Mouse (Mus musculus): ENCODE results near the gene Rnf135.
"Not testable (repeated sequence)": the region's sequence is repeated elsewhere in the genome, so short reads cannot be mapped to it uniquely, and the experiment has no call there.

Gene Rnf135

GRCm38 (mm10) chr11:80163362-80164116 is 20.1 kb upstream of the Rnf135 start:
- no peak for DNase-seq (ENCODE audit: low spot score)

- DNase-seq (ENCODE audit: low spot score), result no peak
These were observed 19.4 kb upstream of the Rnf135 start for GRCm38 (mm10) chr11:80164224-80164623.

DNA sequence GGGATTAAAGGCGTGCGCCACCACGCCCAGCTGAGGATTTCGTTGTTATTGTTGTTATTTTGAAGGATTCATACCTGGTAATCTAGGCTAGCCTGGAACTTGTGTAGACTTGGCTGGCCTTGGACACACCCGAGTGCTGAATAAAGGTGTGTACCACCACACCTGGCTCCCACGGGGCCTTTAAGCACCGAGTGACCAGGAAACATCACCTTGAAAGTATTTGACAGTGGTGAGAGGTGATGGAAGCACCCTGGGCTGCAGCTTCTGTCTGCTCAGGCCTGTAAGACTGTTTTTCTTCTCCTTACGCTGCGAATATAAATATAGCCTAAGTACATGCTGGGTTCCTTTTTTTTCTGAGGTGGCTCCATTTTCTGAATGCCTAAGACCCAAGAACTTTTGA is 15.5 kb upstream of the Rnf135 start:
- no peak for DNase-seq (ENCODE audit: low spot score)

- DNase-seq (ENCODE audit: low spot score), result no peak
These were observed 14.9 kb upstream of the Rnf135 start for GRCm38 (mm10) chr11:80168611-80169249.

- no peak for DNase-seq (ENCODE audit: low spot score)
These were observed 14.0 kb upstream of the Rnf135 start for GRCm38 (mm10) chr11:80169629-80170028.

DNA sequence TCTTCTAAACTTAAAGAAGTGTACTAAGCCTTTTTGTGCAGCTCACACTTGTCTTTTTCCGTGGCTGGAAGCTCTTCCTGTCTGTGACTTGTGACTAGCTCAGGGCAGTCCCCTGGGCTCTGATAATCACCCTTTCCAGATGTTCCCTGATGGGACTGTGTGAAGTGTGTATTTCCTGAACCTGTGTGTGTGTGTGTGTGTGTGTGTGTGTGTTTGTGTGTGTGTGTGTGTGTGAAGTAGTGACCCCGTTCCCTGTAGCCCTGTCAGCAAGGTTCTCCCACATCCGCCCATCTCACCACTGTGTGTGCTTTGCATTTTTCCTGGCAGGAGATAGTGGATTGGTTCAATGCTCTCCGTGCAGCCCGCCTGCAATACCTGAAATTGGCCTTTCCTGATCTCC is 13.3 kb upstream of the Rnf135 start:
- DNase-seq (ENCODE audit: low spot score), result no peak

DNA sequence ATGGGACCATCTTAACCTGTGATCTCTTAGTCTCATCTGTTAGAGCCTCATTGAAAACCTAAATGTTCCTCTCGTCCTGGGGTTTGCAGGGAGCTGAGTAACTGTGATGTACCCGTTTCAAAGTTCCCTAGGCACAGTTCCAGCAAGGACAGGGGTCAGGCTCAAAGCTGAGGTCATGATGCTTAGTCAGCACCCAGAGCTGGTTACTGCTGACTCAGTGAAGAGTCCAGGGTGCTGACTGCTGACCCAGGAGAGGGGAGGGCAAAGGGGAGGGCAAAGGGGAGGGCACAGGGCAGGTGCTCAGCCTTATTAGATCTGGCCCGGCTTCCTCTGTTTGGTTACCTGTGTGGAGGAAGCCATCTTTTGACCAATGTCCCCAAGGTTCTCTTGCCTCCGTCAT is 11.8 kb upstream of the Rnf135 start:
- DNase-seq (ENCODE audit: low spot score), result no peak

DNA sequence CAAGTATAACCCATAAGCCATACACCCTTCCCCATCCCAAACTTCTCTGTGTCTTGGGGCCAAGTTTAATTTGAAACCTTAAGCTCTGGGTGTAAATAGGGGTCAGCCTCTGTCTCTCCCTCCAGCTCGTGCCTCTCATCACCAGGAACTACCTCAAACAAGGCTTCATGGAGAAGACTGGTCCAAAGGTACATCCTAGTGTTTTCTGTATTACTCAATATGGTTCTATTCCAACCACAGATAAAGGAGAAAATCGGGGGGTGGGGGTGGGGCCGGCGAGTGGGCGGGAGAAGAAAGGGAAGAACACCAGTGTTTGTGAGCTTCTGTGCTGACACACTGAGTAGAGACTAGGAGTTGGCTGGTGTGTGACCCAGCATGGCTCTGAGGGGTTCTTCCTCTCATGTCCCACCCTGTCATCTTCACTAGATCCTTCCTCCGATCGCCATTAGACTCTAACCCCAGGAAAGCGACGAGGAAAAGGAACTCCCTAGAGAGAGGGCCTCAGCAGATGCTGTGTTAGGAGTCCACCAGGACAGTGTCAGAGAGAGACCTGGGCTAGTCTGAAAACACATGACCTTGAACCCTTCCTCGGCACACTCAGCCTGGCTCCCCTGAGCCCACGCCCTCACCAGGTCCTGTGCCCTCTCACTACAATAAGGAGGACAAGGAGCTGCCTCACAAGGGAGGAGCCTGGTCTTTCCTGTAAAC is 9.5 kb upstream of the Rnf135 start:
- no peak for DNase-seq (ENCODE audit: low spot score)

DNA sequence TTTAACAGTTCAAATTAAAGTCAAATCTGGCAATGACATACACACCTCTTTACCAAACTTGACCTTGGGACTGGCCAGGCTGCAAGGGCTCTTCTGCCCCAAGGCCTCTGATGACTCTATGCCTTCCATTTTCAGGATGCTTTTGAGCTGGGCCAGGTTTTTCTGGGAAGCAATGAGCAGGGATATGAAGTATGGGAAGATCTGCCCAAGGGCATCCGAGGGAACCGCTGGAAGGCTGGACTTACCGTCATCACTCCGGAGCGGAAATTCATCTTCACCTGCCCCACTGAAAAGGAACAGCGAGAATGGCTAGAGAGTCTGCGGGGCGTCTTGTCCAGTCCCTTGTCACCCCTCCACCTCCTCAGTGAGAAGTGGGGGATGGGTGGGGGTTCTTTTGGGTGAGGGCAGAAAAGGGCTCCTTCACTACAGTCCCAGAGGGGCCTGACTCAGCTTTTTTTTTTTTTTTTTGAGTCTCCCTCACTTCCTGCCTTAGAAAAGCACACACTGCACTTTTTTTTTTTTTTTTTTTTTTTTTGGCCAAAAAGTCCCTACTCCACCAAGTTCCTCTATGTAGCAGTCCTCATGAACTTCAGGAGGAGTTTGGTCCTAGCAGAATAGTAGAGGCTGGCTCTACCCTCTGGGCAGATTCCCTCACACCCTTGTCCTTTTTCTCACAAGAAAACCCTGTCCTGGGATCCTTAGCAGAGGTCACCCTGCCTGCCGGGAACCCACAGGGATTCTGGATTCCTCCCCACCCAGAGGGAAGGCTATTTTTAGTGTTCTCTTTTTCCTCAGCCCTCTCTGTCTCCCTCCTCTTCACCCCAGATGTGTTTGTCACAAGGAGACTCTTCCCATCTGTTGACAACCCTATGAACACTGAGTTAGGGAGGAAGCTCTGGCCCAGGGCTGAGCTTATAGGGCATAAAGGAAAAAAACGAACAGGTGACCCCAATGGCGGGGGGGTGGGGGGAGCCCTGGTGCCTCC is 6.4 kb upstream of the Rnf135 start:
- DNase-seq (ENCODE audit: low spot score), result no peak

GRCm38 (mm10) chr11:80178316-80178715 is 5.3 kb upstream of the Rnf135 start:
- DNase-seq (ENCODE audit: low spot score), result no peak

GRCm38 (mm10) chr11:80181021-80181749 is 2.5 kb upstream of the Rnf135 start:
- DNase-seq (ENCODE audit: low spot score), result no peak

- not testable (repeated sequence) for DNase-seq (ENCODE audit: low spot score)
These were observed 472 bp upstream of the Rnf135 start for GRCm38 (mm10) chr11:80183054-80183704.

- no peak for DNase-seq (ENCODE audit: low spot score)
These were observed 950 bp downstream of the Rnf135 start for GRCm38 (mm10) chr11:80184531-80185071.

- not testable (repeated sequence) for DNase-seq (ENCODE audit: low spot score)
These were observed 1.9 kb downstream of the Rnf135 start for GRCm38 (mm10) chr11:80185441-80185976.

- DNase-seq (ENCODE audit: low spot score), result no peak
These were observed 6.6 kb downstream of the Rnf135 start for GRCm38 (mm10) chr11:80190280-80190679.

DNA sequence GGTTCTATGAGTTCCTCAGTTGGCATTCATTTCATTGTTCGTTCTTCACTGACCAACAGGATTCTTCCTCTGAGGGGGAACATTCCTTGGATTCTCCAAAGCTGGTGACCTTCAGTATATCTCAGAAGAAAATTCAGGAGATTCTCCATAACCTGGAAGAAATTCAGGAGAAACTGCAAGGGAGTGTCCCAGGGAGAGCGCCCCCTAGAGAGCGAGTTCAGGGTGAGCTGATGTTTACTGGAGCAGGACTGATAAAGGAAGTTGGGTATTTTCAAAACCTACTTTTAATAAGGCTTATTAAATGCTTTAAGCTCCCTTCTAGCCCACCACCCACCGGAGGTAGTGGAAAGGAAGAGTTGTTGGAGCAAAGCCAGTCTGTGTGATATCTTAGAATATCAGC is 10.2 kb downstream of the Rnf135 start:
- no peak for DNase-seq (ENCODE audit: low spot score)

DNA sequence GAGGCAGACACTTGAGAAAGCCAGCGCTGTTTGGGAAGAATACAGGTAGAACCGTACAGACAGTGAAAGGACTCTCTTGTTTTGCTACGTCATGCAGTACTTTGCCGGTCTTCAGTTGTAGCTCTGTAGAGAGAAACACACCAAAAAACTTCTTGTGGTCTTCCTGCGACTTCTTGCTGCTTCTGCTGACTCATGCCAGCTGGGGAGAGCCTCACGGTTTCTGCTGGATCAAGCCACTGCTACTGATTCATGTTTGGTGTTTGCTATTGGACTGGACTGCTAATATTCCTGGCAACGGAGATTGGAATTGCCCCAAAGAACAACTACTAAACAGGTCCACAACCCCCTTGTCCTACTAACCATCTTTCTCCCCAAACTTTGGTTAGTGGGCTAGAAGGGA is 12.7 kb downstream of the Rnf135 start:
- DNase-seq (ENCODE audit: low spot score), result no peak

DNA sequence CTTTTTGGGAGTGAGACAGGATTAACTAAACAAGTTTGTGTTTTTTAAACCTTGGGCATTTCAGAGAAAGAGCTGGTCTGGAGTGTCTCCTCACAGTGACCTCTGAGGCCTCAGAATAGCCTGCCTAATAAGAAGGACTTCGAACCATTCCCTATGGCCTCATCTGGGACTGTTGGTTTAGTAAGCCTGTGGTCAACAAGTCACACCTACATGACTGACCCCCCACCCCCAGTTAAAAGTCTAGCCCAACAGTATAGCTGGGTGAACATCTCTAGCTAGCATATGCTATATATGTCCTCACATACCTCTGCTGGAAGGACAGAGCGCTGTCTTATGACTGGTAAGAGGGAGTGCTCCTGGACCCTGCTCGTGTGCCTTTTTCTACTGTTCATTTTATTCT is 15.7 kb downstream of the Rnf135 start:
- no peak for DNase-seq (ENCODE audit: low spot score)

GRCm38 (mm10) chr11:80199773-80200172 is 16.1 kb downstream of the Rnf135 start:
- no peak for DNase-seq (ENCODE audit: low spot score)

DNA sequence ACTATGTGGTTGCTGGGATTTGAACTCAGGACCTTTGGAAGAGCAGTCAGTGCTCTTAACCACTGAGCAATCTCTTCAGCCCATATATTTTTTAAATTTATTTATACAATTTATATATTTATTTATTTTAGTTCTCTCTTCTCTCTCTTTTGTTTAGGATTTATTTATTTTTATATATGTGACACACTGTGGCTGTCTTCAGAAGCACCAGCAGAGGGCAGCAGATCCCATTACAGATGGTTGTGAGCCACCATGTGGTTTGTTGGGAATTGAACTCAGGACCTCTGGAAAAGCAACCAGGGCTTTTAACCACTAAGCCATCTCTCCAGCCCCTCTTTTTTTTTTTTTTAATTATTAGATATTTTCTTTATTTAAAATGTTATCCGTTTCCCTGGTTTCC is 16.7 kb downstream of the Rnf135 start:
- peak; percentile 51 for DNase-seq (ENCODE audit: low spot score)

All from embryo, embryonic 10 days (tissue).